Mouse (Mus musculus) thymus, postnatal 4 days (tissue): ENCODE measurements at regions not wholly inside any gene's neighbourhood (a gene's known extent, or its start where the extent isn't known, plus 50 kb on each side); places are given as distances from the start of the nearest gene placed in this dataset.

ENCODE experiments used
- DNase-seq: peaks from one replicate; pipeline ENCODE4 v3.0.0; 2021

- no peak for DNase-seq
These were observed 300.1 kb upstream of the Kazn start for GRCm38 (mm10) chr4:142539200-142539750.

- no peak for DNase-seq
These were observed 287.9 kb upstream of the Kazn start for GRCm38 (mm10) chr4:142527080-142527479.

- no peak for DNase-seq
These were observed 278.6 kb upstream of the Kazn start for GRCm38 (mm10) chr4:142517478-142518455.

- no peak for DNase-seq
These were observed 275.6 kb upstream of the Kazn start for GRCm38 (mm10) chr4:142514751-142515150.

DNA sequence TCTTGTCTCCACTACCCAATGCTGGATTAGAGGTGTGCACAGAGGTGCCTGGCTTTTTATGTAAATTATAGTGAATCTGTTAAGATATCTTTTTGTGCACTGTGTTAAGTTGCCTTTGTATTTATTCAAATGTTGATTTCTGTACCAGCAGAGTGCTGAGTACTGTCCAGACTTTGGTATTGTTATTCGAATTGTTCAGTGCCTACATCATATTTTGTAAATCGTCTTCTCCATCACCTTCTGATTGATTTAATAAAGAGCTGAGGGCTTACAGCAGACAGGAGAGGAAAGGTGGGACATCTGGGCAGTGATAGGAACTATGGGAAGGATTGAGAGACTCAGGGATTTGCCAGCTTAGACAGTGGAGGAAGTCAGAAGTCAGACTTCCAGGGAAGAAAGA, 270.2 kb upstream of the Kazn start:
- DNase-seq, result no peak

GRCm38 (mm10) chr4:142506383-142507211, 267.4 kb upstream of the Kazn start:
- DNase-seq, result no peak

DNA sequence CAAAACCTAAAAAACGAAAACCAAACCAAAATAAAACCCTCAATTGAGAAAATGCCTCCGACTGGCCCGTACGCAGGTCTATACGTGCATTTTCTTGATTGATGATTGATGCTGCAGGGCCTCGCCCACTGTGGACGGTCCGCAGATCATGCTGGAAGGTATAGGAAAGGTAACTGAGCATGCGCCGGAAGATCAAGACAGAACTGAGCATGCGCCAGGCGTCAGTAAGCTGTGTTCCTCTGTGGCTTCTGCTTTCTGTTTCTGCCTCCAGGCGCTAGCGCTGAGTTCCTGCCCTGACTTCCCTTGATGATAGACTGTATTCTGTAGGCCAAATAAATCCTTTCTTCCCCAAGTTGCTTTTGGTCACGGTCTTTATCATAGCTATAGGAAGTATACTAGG, 264.6 kb upstream of the Kazn start:
- no peak for DNase-seq

DNA sequence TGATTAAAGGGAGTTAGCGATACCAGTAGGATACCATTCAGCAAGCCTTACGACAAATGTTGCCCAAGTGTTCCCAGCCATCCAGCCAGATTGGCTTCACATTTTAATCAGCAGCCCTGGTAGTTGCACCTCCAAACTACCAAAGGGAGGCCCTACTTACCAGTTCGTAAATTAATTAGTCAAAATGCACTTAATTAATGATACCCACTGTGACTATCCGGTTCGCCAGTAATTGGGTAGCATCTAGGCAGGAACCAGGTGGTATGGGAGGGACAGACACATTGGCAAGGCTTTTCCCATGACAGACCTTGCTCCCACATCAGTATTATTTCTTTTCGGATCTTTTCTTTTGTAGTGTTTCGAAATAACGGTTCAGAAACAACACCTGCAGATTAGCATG, 262.0 kb upstream of the Kazn start:
- no peak for DNase-seq

DNA sequence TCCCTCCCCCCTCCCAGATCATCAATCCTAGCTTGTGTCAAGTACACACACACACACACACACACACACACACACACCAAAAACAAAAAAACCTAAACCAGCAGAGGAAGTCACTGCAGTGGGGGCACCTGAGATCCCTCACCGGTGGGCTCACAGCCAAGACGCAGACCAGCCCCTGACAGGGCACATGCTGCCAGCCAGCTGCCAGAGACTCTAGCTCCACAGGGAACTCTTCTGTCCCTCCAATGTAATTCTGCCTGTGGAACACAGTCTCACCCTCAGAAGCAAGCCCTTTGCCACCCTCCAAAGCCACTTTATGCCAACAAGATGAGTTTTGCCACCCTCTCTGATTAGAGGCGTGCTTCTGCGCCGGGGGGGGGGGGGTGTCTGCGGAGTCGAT, 261.3 kb upstream of the Kazn start:
- DNase-seq, result no peak

DNA sequence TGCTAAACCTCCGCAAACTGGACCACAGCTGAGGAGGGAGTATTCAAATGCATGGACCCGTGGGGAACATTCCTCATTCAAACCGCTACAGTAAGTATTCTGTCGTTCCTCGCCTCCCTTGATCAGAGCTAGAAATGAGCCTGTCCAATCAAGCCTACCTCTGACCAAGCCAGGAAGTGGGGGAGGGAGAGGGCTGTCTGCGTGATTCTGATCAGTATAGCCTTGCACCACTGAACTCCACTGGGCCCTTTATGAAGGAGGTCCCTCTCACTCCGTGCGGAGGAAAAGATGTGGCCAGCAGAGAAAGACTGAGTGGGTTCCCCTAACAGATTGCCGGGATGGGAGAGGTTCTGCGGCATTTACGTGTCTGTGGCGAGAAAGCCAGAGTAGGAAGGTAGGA, 257.4 kb upstream of the Kazn start:
- no peak for DNase-seq

DNA sequence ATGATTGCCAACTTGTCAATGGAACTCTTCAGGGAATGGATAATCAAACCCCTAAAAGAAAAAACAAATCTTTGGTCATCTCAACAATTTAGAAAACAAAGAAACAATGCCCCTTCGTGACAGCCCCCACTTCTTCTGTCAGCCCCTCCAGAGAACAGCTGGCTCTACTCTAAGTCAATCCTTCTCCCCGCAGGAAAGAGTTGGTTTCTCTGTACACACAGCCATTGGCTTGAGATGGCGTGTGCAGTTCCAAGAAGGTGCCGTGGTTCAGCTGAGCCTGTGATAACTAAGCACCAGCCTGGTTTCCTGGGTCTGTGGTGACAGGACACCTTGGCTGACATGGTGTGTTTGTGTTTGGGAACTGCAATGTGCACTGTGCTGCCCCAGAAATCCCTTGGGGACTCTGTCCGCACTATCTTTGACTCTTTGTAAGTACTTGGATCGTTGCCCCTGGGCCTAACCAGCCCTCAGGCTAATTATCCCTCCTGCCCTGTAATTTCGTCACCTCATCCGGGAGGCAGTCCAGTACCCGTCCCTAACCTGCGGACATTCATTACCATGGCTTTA, 253.8 kb upstream of the Kazn start:
- no peak for DNase-seq

GRCm38 (mm10) chr4:142485784-142486423, 246.7 kb upstream of the Kazn start:
- no peak for DNase-seq

DNA sequence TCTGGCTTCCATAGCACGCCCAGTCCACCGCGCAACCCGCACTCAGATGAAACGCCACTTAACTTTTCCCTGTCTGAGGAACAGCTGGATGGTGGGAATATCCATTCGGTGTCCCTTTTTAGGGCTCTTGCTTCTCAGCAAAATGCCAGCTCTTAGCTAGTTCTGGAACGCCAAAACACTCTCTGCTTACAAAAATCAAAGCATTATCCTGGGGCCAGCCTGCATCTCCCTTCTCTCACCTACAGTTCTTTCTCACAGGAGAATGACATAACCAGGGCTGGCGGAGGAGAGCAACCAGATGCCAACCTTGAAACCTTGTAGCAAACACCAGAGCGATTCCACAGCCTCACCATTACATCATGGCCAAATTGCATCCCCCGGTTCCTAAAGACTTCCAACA, 236.4 kb upstream of the Kazn start:
- DNase-seq, result no peak

DNA sequence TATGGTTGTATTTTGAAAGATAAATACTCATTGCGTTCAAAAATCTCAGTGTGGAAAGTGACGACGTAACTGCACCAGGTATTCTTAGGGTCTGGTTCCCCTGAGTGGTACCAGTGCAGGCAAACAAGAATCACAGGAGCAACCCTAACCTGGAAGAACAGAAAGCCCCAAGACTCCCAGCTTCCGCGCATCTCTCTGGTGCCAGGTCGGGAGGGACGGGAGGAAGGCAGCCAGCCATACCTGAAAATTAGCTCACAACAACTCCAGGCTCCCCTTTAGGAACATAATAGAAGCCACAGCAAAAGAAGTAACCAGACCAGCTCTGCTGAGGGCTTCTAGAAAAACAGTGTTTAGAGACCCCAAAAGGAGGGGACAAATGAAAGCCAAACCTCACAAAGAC, 235.4 kb upstream of the Kazn start:
- DNase-seq, result no peak

GRCm38 (mm10) chr4:142474018-142474417, 234.8 kb upstream of the Kazn start:
- DNase-seq, result no peak

GRCm38 (mm10) chr4:142473284-142473683, 234.1 kb upstream of the Kazn start:
- DNase-seq, result no peak

GRCm38 (mm10) chr4:142472332-142472731, 233.1 kb upstream of the Kazn start:
- DNase-seq, result no peak

- DNase-seq, result no peak
These were observed 231.6 kb upstream of the Kazn start for GRCm38 (mm10) chr4:142470784-142471183.

GRCm38 (mm10) chr4:142467920-142468319, 228.7 kb upstream of the Kazn start:
- no peak for DNase-seq

DNA sequence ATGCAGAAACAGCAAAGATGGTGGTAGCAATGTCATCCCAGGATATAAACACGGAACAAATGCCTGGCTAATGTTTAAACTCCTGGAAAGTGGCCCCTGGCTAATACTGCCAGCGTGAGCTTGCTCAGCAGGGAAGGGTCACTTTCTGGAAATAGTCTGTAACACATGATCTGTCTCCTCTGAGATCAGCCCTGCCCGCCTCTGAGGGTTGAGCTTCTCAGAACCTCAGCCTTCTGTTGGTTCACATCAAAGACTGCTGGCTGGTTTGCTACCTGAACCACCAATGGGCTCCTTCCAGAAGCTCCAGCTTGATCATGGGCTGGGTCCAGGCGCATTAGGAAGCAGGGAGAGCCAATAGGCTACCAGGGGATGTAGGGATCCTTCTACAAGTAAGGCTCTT, 226.0 kb upstream of the Kazn start:
- DNase-seq, result no peak

GRCm38 (mm10) chr4:142464066-142464465, 224.9 kb upstream of the Kazn start:
- no peak for DNase-seq

GRCm38 (mm10) chr4:142460468-142461086, 221.4 kb upstream of the Kazn start:
- no peak for DNase-seq
